Mouse (Mus musculus): ENCODE data around the gene C330007P06Rik. TPM values are rescaled to one million over a fixed set of nuclear protein-coding genes. Genes with fewer than 3 reads are reported as not detected.

The C330007P06Rik gene
- 41.7 to 50.5 TPM (median 45.1 TPM) in 4 replicates for total RNA-seq (2023)

GRCm38 (mm10) chrX:36873765-36874164 lies at the start of gene C330007P06Rik, which contains the start of gene Ube2a:
Gene C330007P06Rik (minus strand): TSS chrX:36874111.
Gene Ube2a (plus strand): TSS chrX:36873900.

DNA sequence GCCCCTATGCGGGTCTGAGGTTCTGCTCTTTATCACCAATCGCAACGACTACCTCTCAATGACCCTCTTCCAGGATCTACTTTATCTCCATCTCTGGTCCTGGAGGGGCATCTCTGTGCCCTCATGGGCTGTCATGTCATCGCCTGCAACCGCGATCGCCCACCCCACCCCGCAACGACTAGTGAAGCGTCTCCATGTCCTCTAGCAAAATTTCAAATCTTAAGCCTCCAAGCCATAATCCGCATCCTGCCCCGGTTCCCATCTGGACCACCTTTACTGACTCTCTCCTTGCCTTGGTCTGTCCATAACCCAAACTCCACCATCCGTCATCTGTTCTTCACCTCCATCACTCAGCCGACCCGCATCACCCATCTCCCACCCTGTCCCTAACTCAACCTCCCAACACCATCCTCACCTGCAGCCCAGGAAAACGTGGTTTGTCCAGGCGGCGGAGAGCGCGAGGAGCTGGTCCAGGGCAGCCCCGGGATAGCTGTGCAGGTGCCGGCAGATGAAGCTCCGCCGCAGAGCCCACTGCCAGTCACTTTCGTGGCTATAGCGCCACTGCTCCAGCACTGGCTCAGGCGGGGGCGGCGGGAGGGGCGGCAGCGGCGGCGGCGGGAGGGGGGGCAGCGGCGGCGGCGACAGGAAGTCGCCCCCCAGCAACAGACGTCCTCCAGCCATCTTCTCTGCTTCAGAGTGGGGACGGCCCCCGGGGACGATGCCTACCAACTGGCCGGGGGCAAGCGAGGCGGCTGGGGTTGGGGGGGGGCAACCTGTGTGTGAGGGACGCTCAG lies 28.6 kb upstream of the C330007P06Rik start, which contains the start of gene Nkrf:
Gene Nkrf, minus strand, starts transcription at position 579 of the 794 bp plus-strand sequence.

DNA sequence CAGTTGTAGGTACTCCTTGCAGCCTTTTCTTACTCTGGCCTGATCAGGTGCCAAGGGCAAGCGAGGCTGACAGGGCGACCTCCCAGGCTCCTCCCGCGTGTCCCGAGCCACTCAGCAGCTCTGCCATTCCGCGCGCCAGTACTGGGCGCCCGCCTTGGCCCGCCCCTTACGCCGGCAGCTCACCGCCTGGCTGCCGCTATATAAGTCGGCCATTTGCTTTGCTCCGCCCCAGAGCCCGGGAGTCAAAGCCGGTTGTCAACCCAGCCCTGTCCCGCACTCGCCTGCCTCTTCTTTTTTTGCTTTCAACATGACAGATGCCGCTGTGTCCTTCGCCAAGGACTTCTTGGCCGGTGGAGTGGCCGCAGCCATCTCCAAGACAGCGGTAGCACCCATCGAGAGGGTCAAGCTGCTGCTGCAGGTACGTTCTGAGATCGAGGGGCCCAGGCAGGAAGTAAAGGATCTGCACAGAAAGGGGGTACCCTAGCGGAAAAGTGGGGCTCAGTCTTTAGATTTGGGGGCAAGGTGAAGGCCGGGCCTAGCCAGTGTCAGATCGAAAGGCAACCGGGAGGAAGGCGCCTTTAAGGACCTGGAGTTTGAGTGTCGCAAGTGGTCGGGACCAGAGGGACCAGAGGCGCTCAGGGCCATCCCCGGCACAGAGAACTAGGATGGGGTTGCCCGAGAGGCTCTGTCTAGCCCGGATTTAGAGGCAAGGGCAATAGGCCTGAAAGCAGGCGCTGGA lies 78.3 kb downstream of the C330007P06Rik start, which contains the start of gene Slc25a5:
Gene Slc25a5, plus strand, starts transcription at position 228 of the 739 bp plus-strand sequence.

Other genes with a start within 250 kb of the C330007P06Rik start
- gene Akap17b, start 228.7 kb downstream of the C330007P06Rik start, total RNA-seq (2023): 2.7 to 3.5 TPM (median 3.1 TPM) in 4 replicates
- gene Slc25a43, start 130.5 kb downstream of the C330007P06Rik start, total RNA-seq (2023): 0.54 to 0.89 TPM in 2 of 4 replicates, not detected in the others
- 328 to 340 TPM (median 339 TPM) in 4 replicates for gene Slc25a5, start 78.5 kb downstream of the C330007P06Rik start, total RNA-seq (2023)
- gene Ube2a, start 211 bp downstream of the C330007P06Rik start, total RNA-seq (2023): 69.3 to 88.1 TPM (median 80.3 TPM) in 4 replicates
- gene Nkrf, start 28.8 kb upstream of the C330007P06Rik start, total RNA-seq (2023): 11.3 to 14.4 TPM (median 13.4 TPM) in 4 replicates
- gene Sept6, start 117.7 kb upstream of the C330007P06Rik start, total RNA-seq (2023): 99.3 to 110 TPM (median 108 TPM) in 4 replicates
- not detected in 4 replicates for gene Sowahd, start 174.7 kb upstream of the C330007P06Rik start, total RNA-seq (2023)
- 1,288 to 1,425 TPM (median 1,387 TPM) in 4 replicates for gene Rpl39, start 211.3 kb upstream of the C330007P06Rik start, total RNA-seq (2023)
- gene Upf3b, start 236.2 kb upstream of the C330007P06Rik start, total RNA-seq (2023): 43.7 to 54.3 TPM (median 49.9 TPM) in 4 replicates